Mouse (Mus musculus) CH12.LX (cell line): ENCODE results near the gene Col5a1. TPM values are rescaled to one million over a fixed set of nuclear protein-coding genes. Genes with fewer than 3 reads are reported as not detected.

Experiments
- DNase-seq: peaks from one replicate; pipeline ENCODE4 v3.0.0-alpha.2; 2013; ENCODE audit errors: extremely low read depth
- H3K27ac ChIP-seq: 2 replicates; pipeline ENCODE4 v1.5.1; 2012; ENCODE audit warnings: low read depth, mild to moderate bottlenecking, control low read depth, moderate library complexity; ENCODE audit not compliant: insufficient read depth
- H3K27me3 ChIP-seq: replicated peaks from 2 replicates; pipeline ENCODE3; 2012; ENCODE audit warnings: inconsistent platforms
- H3K36me3 ChIP-seq, 2 experiments: replicated peaks in 1 of 2; 2 replicates each; pipeline versions ENCODE3 to v1.6.1; 2012; ENCODE audit warnings: inconsistent platforms in 1 of 2, low read length in 1 of 2, mild to moderate bottlenecking in 1 of 2, mixed read lengths in 1 of 2, moderate library complexity in 1 of 2; ENCODE audit not compliant: control insufficient read depth in 1 of 2, insufficient read depth in 1 of 2
- H3K4me1 ChIP-seq, 2 experiments: 2 replicates each; pipeline ENCODE4 v1.6.1; 2012; ENCODE audit warnings: inconsistent platforms in 1 of 2, moderate library complexity in 1 of 2; ENCODE audit not compliant: insufficient read depth in 2 of 2, control insufficient read depth in 1 of 2
- H3K4me2 ChIP-seq: 2 replicates; pipeline ENCODE4 v1.6.1; 2012; ENCODE audit warnings: low read depth, mild to moderate bottlenecking, control low read depth; ENCODE audit not compliant: poor library complexity, insufficient read depth, severe bottlenecking
- H3K4me3 ChIP-seq, 3 experiments: fragments of 150-350 bp in 1 of 3; sonication (generic) in 1 of 3; replicated peaks in 1 of 3; 2 replicates each; pipeline versions ENCODE3 to v1.5.1; 2011 to 2012; ENCODE audit warnings: low read depth in 2 of 3, low read length in 2 of 3, mild to moderate bottlenecking in 2 of 3, moderate library complexity in 2 of 3, control low read depth in 1 of 3, improper control_type of control experiment in 1 of 3, inconsistent platforms in 1 of 3, mixed read lengths in 1 of 3; ENCODE audit not compliant: poor library complexity in 1 of 3
- H3K79me2 ChIP-seq: replicated peaks from 2 replicates; pipeline ENCODE4 v1.6.1; 2012; ENCODE audit warnings: mild to moderate bottlenecking, moderate library complexity; ENCODE audit not compliant: control insufficient read depth, poor library complexity, insufficient read depth, severe bottlenecking; ENCODE audit errors: extremely low read depth
- H3K9ac ChIP-seq: 2 replicates; pipeline ENCODE4 v1.6.1; 2012; ENCODE audit warnings: low read depth, mild to moderate bottlenecking, control low read depth, moderate library complexity; ENCODE audit not compliant: insufficient read depth
- H3K9me3 ChIP-seq: replicated peaks from 2 replicates; pipeline ENCODE3; 2012; ENCODE audit warnings: low read length, inconsistent platforms, mixed read lengths
- BHLHE40 ChIP-seq: IDR thresholded peaks from 2 replicates; pipeline ENCODE4 v1.6.1; 2011; ENCODE audit warnings: mild to moderate bottlenecking, low read depth, low read length, improper control_type of control experiment
- ELF1 ChIP-seq: IDR thresholded peaks from 2 replicates; pipeline ENCODE4 v1.6.1; 2014; ENCODE audit warnings: low read depth, mild to moderate bottlenecking, inconsistent platforms, low read length, improper control_type of control experiment
- EP300 ChIP-seq: IDR thresholded peaks from 2 replicates; pipeline ENCODE4 v1.6.1; 2011; ENCODE audit warnings: low read length, improper control_type of control experiment
- GABPA ChIP-seq: IDR thresholded peaks from 2 replicates; pipeline ENCODE4 v1.6.1; 2012; ENCODE audit warnings: low read depth, low read length, improper control_type of control experiment, inconsistent platforms; ENCODE audit not compliant: insufficient replicate concordance
- KAT2A ChIP-seq: IDR thresholded peaks from 2 replicates; pipeline ENCODE4 v1.6.1; 2012; ENCODE audit warnings: low read length, improper control_type of control experiment, inconsistent platforms; ENCODE audit not compliant: insufficient replicate concordance
- MAZ ChIP-seq: IDR thresholded peaks from 2 replicates; pipeline ENCODE4 v1.6.1; 2012; ENCODE audit warnings: low read depth, mild to moderate bottlenecking, inconsistent platforms, low read length, improper control_type of control experiment, moderate library complexity
- MEF2A ChIP-seq: IDR thresholded peaks from 2 replicates; pipeline ENCODE4 v1.6.1; 2014; ENCODE audit warnings: low read depth, mild to moderate bottlenecking, inconsistent platforms, low read length, improper control_type of control experiment, borderline replicate concordance
- MXI1 ChIP-seq: IDR thresholded peaks from 2 replicates; pipeline ENCODE4 v1.6.1; 2011; ENCODE audit warnings: mild to moderate bottlenecking, low read depth, low read length, improper control_type of control experiment
- NRF1 ChIP-seq: IDR thresholded peaks from 2 replicates; pipeline ENCODE4 v1.6.1; 2014; ENCODE audit warnings: low read depth, mild to moderate bottlenecking, inconsistent platforms, low read length, improper control_type of control experiment, moderate library complexity
- RCOR1 ChIP-seq: conservative IDR thresholded peaks from 2 replicates; pipeline ENCODE4 v1.6.1; 2012; ENCODE audit warnings: low read depth, mild to moderate bottlenecking, inconsistent platforms, low read length, improper control_type of control experiment
- SIN3A ChIP-seq: IDR thresholded peaks from 2 replicates; pipeline ENCODE4 v1.6.1; 2012; ENCODE audit warnings: low read length, improper control_type of control experiment, inconsistent platforms
- TCF12 ChIP-seq: IDR thresholded peaks from 2 replicates; pipeline ENCODE4 v1.6.1; 2014; ENCODE audit warnings: low read depth, mild to moderate bottlenecking, inconsistent platforms, low read length, improper control_type of control experiment
- UBTF ChIP-seq: IDR thresholded peaks from 2 replicates; pipeline ENCODE4 v1.6.1; 2012; ENCODE audit warnings: low read depth, mild to moderate bottlenecking, inconsistent platforms, low read length, improper control_type of control experiment, moderate library complexity
- USF1 ChIP-seq: IDR thresholded peaks from 2 replicates; pipeline ENCODE4 v1.6.1; 2014; ENCODE audit warnings: low read depth, mild to moderate bottlenecking, inconsistent platforms, low read length, improper control_type of control experiment
- USF2 ChIP-seq: conservative IDR thresholded peaks from 2 replicates; pipeline ENCODE4 v1.6.1; 2011; ENCODE audit warnings: low read depth, low read length, improper control_type of control experiment
- ZKSCAN1 ChIP-seq: IDR thresholded peaks from 2 replicates; pipeline ENCODE4 v1.6.1; 2012; ENCODE audit warnings: low read depth, inconsistent platforms, low read length, improper control_type of control experiment, borderline replicate concordance
- ZMIZ1 ChIP-seq: IDR thresholded peaks from 2 replicates; pipeline ENCODE4 v1.6.1; 2012; ENCODE audit warnings: low read depth, mild to moderate bottlenecking, inconsistent platforms, low read length, improper control_type of control experiment
- ZNF384 ChIP-seq: IDR thresholded peaks from 2 replicates; pipeline ENCODE4 v1.6.1; 2012; ENCODE audit warnings: low read depth, low read length, improper control_type of control experiment, inconsistent platforms
- dilution Hi-C: fragments of 300-500 bp; cut with MboI; formaldehyde crosslinking; loops from 2 replicates; pipeline ENCODE4 v1.14.3; 2020; ENCODE audit warnings: low sequenced_read_pairs; ENCODE audit not compliant: extremely low pct_unique_long_range_greater_than_20kb, extremely low pct_ligation_motif_present
- in situ Hi-C: fragments of 300-500 bp; cut with MboI; formaldehyde crosslinking; loops from 3 replicates; pipeline ENCODE4 v1.14.3; 2019; ENCODE audit warnings: low sequenced_read_pairs, low pct_ligation_motif_present, low pct_unique_long_range_greater_than_20kb, mixed read lengths
- polyA plus RNA-seq: library from polyadenylated mRNA; unstranded; fragments of >175 nt; gene quantifications from 2 replicates; pipeline ENCODE4 v1.2.1, GENCODE M21; 2012; ENCODE audit warnings: low read depth; ENCODE audit not compliant: insufficient read length
- total RNA-seq, 2 experiments: library from RNA; depleted of rRNA; stranded (reverse); fragments of 300-350 nt in 1 of 2; fragments of >200 nt in 1 of 2; gene quantifications; 2 replicates each; pipeline ENCODE4 v1.2.3; 2012 to 2014

Gene Col5a1
- total and polyA plus RNA-seq, 3 experiments, result 0.04 TPM; not detected in 2

DNA sequence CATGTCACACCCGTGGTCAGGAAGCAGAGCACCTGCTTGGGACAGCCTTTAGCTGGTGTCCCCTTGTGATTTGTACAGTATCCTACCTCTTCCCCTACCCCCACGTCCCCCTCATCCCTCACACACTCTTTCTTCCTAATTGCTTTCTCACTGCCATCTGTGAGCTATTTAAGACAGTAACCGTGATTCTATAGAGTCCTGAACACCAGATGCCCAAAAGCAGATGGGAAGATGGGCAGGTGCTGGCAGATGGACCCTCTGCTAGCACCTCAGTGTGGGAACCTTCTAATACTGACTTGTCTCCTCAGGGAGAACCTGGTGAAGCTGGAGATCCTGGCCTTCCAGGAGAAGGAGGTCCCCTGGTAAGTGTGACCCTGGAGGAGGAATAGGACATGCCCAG lies 126.1 kb downstream of the Col5a1 start:
- H3K79me2 ChIP-seq, result no peaks in the 10 kb centered on the region
- no peak overlapping the region for H3K4me2 ChIP-seq
- TF ChIP-seq BHLHE40 (no peak), KAT2A (no peak), MXI1 (no peak), TCF12 (no peak), GABPA (no peak), ZMIZ1 (no peak), EP300 (no peak), USF2 (no peak), USF1 (no peak)
- H3K27me3 ChIP-seq, result peaks cover 98% of the 10 kb centered on the region
- H3K27ac ChIP-seq, result no peak overlapping the region
- no peak for DNase-seq
- no peaks in the 10 kb centered on the region for H3K36me3 ChIP-seq
- no peaks in the 10 kb centered on the region for H3K9me3 ChIP-seq
- dilution Hi-C loops, result no loop called here
- no peak overlapping the region for H3K4me3 ChIP-seq
- in situ Hi-C loops, result no loop called here
- H3K9ac ChIP-seq, result no peak overlapping the region
- H3K4me1 ChIP-seq, result no peaks in the 10 kb centered on the region

GRCm38 (mm10) chr2:28014778-28015177 lies 128.6 kb downstream of the Col5a1 start:
- dilution Hi-C loops, result no loop called here
- H3K27ac ChIP-seq, result no peak overlapping the region
- no peaks in the 10 kb centered on the region for H3K9me3 ChIP-seq
- H3K4me1 ChIP-seq, result no peaks in the 10 kb centered on the region
- TF ChIP-seq MAZ, result no peak
- no peak for TF ChIP-seq KAT2A
- TF ChIP-seq UBTF, result no peak
- no peak for TF ChIP-seq ELF1
- TF ChIP-seq ZKSCAN1, result no peak
- TF ChIP-seq MEF2A, result no peak
- no peak for TF ChIP-seq RCOR1
- TF ChIP-seq NRF1, result no peak
- no peak for TF ChIP-seq SIN3A
- TF ChIP-seq ZNF384, result no peak
- no peak overlapping the region for H3K4me3 ChIP-seq
- no peaks in the 10 kb centered on the region for H3K79me2 ChIP-seq
- H3K9ac ChIP-seq, result no peak overlapping the region
- in situ Hi-C loops, result no loop called here
- H3K27me3 ChIP-seq, result peaks cover 99% of the 10 kb centered on the region
- no peaks in the 10 kb centered on the region for H3K36me3 ChIP-seq
- H3K4me2 ChIP-seq, result no peak overlapping the region
- DNase-seq, result no peak
